Mouse (Mus musculus): ENCODE results near the gene Syndig1. TPM values are rescaled to one million over a fixed set of nuclear protein-coding genes. Genes with fewer than 3 reads are reported as not detected.
A peak's percentile ranks its signal among the peaks of the same experiment; 100 is the strongest.

The Syndig1 gene
- polyA plus RNA-seq, 1 experiment from 2014 or later: 54.4 TPM

DNA sequence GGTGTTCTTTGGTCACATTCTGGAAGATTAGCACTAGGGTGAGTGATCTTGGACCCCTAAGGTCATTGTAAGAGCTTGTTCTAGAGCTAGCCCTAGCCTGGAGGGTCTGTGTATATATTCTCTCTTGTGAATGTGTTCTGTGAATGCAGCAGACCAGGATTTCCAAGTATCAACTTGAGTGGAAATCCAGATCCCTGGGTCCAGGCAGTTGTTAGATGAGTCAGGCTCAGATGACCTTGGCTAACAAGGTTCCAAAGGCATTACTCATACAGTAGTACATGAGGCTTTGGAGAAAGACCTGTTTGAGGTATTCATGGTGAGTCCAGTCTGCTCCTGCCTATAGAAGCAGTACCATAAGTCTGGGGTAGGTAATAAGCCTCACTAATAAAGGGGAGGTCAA is 103.1 kb downstream of the Syndig1 start:
- H3K9ac ChIP-seq: no peak overlapping the region
- H3K27ac ChIP-seq: no peak overlapping the region
- H3K4me3 ChIP-seq (replicated peaks; ENCODE audit: low read length): no peak overlapping the region
- no peak overlapping the region for H3K4me2 ChIP-seq (replicated peaks)
- no peaks in the 10 kb centered on the region for H3K36me3 ChIP-seq (replicated peaks; ENCODE audit: control insufficient read depth, insufficient read depth)
- DNase-seq (ENCODE audit: low spot score) (no peak), ATAC-seq (ENCODE audit: low FRiP score) (no peak)
- no peaks in the 10 kb centered on the region for H3K27me3 ChIP-seq (ENCODE audit: control insufficient read depth, insufficient read depth, low read length)
- no peaks in the 10 kb centered on the region for H3K9me3 ChIP-seq (ENCODE audit: control insufficient read depth, low read length)
- no peaks in the 10 kb centered on the region; the same call in 1 of the 2 replicates for H3K4me1 ChIP-seq (replicated peaks; ENCODE audit: control insufficient read depth, insufficient read depth, low read length)

DNA sequence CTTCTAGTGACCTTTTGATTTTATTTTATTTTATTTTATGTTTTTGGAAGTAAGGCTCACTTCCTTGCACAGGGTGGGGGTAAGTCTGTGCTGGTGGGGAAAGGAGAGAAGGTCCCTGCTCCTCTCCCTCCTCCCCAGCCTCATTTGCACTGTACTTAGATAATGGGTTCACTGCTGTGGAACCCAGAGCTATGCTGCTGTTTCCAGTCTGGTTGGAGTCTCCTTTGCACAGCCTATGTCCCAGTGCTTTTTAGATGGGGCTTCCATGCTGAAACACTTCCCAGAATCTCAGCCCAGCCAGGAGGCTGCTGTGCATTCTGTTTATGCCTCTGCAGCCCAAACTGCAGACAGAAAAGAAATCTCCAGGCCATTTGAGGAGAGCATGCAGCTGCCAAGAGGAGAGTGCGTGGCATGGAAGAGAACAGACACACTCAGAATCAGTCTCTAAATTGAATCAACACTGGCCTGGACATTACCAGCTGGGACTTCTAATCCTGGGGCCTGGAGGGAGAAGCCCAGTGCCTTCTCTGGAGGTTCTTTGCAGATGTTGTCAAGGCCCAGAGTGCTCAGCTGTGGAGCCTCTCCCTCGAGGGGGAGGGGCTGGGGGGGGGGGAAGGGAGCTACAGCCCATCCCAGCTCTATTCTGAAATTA is 104.4 kb downstream of the Syndig1 start:
- Histone ChIP-seq H3K4me1 (replicated peaks; ENCODE audit: control insufficient read depth, insufficient read depth, low read length) (no peaks in the 10 kb centered on the region; the same call in 1 of the 2 replicates), H3K36me3 (replicated peaks; ENCODE audit: control insufficient read depth, insufficient read depth) (no peaks in the 10 kb centered on the region), H3K9me3 (ENCODE audit: control insufficient read depth, low read length) (no peaks in the 10 kb centered on the region), H3K4me2 (replicated peaks) (no peak overlapping the region), H3K9ac (no peak overlapping the region), H3K4me3 (replicated peaks; ENCODE audit: low read length) (no peak overlapping the region), H3K27ac (no peak overlapping the region), H3K27me3 (ENCODE audit: control insufficient read depth, insufficient read depth, low read length) (no peaks in the 10 kb centered on the region)
- 26% methylated on average over 2 of the region's 2 CpGs for WGBS
- no peak for DNase-seq (ENCODE audit: low spot score)
- ATAC-seq (ENCODE audit: low FRiP score): no peak

DNA sequence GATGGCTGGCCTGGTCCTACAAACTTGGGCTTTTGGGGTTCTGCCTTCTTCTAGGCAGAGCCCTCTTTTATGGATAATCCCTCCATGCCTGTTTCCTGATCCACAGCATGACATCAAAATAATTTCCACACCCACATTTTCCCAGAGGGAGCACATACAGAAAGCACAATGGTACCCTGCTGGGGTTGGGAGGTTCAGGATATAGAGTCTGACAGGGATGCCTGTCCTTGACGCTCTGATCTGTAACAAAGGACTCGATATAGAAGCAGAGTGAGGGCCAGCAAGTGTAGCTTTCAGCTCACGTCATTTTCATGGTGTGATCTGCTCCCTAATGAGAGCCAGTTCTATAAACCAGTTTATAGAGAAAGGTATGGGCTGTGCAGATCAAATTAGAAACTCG is 105.1 kb downstream of the Syndig1 start:
- Histone ChIP-seq H3K4me2 (replicated peaks) (no peak overlapping the region), H3K27me3 (ENCODE audit: control insufficient read depth, insufficient read depth, low read length) (no peaks in the 10 kb centered on the region), H3K36me3 (replicated peaks; ENCODE audit: control insufficient read depth, insufficient read depth) (no peaks in the 10 kb centered on the region), H3K9me3 (ENCODE audit: control insufficient read depth, low read length) (no peaks in the 10 kb centered on the region), H3K4me3 (replicated peaks; ENCODE audit: low read length) (no peak overlapping the region), H3K27ac (no peak overlapping the region), H3K9ac (no peak overlapping the region), H3K4me1 (replicated peaks; ENCODE audit: control insufficient read depth, insufficient read depth, low read length) (no peaks in the 10 kb centered on the region; the same call in 1 of the 2 replicates)
- WGBS: 19% methylated on average over 4 of the region's 4 CpGs
- no peak for DNase-seq (ENCODE audit: low spot score)
- no peak for ATAC-seq (ENCODE audit: low FRiP score)

DNA sequence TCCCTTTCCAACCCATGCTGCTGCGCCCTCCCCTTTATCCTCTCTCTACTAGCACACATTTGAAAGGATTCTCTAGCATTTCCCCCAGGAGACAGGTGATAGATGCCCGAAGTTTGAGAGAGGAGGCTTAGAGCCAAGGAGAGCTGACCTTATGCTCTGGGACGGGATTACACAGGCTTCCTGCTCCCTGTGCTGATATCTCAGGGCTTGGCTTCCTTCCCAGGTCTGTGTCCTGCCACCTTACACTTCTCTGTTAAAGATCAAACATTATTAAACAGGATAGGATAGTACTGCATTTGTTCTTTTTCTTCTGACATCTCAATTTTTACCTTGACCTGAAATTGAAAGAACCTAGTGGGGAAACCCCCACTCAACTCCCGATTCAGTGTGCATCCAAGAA is 109.8 kb downstream of the Syndig1 start:
- Histone ChIP-seq H3K27me3 (ENCODE audit: control insufficient read depth, insufficient read depth, low read length) (no peaks in the 10 kb centered on the region), H3K36me3 (replicated peaks; ENCODE audit: control insufficient read depth, insufficient read depth) (no peaks in the 10 kb centered on the region), H3K9ac (no peak overlapping the region), H3K4me3 (replicated peaks; ENCODE audit: low read length) (no peak overlapping the region), H3K27ac (no peak overlapping the region), H3K4me1 (replicated peaks; ENCODE audit: control insufficient read depth, insufficient read depth, low read length) (no peaks in the 10 kb centered on the region; the same call in 1 of the 2 replicates), H3K9me3 (ENCODE audit: control insufficient read depth, low read length) (no peaks in the 10 kb centered on the region), H3K4me2 (replicated peaks) (no peak overlapping the region)
- no peak for ATAC-seq (ENCODE audit: low FRiP score)
- DNase-seq (ENCODE audit: low spot score): no peak
- WGBS: 78% methylated on average over 4 of the region's 4 CpGs

DNA sequence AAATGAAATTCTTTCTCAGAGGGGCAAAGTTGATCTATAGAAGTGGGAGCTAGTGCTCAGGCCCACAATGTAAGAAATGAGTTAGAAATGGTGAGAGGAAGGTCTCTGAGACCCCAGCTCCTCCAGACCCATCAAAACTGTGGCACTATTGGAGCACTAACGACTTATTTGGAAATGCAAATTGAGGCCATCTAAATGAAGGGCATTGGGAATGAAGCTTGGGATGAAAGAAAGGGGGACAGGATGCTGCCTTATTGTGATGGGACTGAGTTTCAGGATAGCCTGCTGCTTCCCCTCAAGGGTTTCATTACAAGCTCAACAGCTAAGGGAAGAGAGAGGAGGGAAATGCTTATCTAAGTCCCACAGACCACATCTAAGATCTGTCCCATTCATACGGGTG is 110.6 kb downstream of the Syndig1 start:
- no peaks in the 10 kb centered on the region for H3K36me3 ChIP-seq (replicated peaks; ENCODE audit: control insufficient read depth, insufficient read depth)
- H3K9me3 ChIP-seq (ENCODE audit: control insufficient read depth, low read length): no peaks in the 10 kb centered on the region
- no peak overlapping the region for H3K9ac ChIP-seq
- DNase-seq (ENCODE audit: low spot score) (no peak), ATAC-seq (ENCODE audit: low FRiP score) (no peak)
- H3K4me2 ChIP-seq (replicated peaks): no peak overlapping the region
- WGBS: 37% methylated on average over 2 of the region's 2 CpGs
- no peak overlapping the region for H3K4me3 ChIP-seq (replicated peaks; ENCODE audit: low read length)
- no peak overlapping the region for H3K27ac ChIP-seq
- H3K27me3 ChIP-seq (ENCODE audit: control insufficient read depth, insufficient read depth, low read length): no peaks in the 10 kb centered on the region
- no peaks in the 10 kb centered on the region; the same call in 1 of the 2 replicates for H3K4me1 ChIP-seq (replicated peaks; ENCODE audit: control insufficient read depth, insufficient read depth, low read length)

DNA sequence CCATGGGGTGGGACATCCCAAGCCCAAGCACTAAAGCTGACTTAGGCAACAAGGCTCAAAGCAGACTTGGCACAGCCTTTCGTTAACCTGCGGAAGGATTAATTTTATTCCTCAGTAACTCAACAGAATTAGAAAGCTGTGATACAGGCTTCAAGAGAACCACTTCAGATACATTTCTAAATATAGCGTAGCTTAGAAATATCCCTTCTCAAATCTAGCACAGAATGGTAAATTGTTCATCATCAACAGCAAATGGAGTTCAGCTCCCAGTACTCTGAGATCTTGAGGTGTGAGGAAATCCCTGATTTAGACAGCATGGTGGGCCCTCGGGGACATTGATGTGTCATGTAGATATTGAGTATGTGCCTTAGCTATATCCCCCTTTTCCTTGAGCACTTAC is 121.6 kb downstream of the Syndig1 start:
- WGBS: 93% methylated on average over 4 of the region's 4 CpGs
- H3K4me2 ChIP-seq (replicated peaks): no peak overlapping the region

DNA sequence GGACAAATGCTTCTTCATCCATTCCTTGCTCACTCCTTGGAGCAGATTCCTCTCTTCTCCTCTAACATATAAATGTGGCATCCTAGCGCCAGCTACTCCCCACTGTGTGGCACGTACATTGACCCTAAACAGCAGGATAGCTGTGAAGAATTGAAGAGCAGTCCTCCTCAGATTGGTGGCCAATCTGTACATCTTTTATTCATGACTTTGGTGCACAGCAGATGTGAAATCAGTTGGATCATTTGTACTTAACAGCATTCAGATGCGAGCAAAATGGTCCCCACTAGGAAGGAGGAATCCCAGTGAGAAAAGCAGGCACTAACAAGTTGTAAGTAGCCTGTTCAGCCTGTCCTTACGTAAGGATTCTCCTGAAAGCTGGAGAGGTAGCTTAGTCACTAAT is 142.0 kb downstream of the Syndig1 start:
- H3K4me2 ChIP-seq (replicated peaks): no peak overlapping the region
- H3K36me3 ChIP-seq (replicated peaks; ENCODE audit: control insufficient read depth, insufficient read depth): no peaks in the 10 kb centered on the region
- ATAC-seq (ENCODE audit: low FRiP score) (peak; percentile 40; the same call in 1 of the 2 replicates), DNase-seq (ENCODE audit: low spot score) (peak; percentile 44)
- H3K27me3 ChIP-seq (ENCODE audit: control insufficient read depth, insufficient read depth, low read length): no peaks in the 10 kb centered on the region
- 0 out of 2 replicates have a peak, but pooled peaks cover 2% of the 10 kb centered on the region for H3K4me1 ChIP-seq (replicated peaks; ENCODE audit: control insufficient read depth, insufficient read depth, low read length)
- H3K9me3 ChIP-seq (ENCODE audit: control insufficient read depth, low read length): no peaks in the 10 kb centered on the region
- H3K27ac ChIP-seq: no peak overlapping the region
- H3K9ac ChIP-seq: no peak overlapping the region
- 23% methylated on average over 4 of the region's 4 CpGs for WGBS
- no peak overlapping the region for H3K4me3 ChIP-seq (replicated peaks; ENCODE audit: low read length)

More for the DNA sequence above, 121.6 kb downstream of the Syndig1 start:
- no peak overlapping the region for H3K9ac ChIP-seq
- ATAC-seq (ENCODE audit: low FRiP score) (no peak), DNase-seq (ENCODE audit: low spot score) (no peak)
- H3K27ac ChIP-seq: no peak overlapping the region
- H3K27me3 ChIP-seq (ENCODE audit: control insufficient read depth, insufficient read depth, low read length): no peaks in the 10 kb centered on the region
- H3K4me1 ChIP-seq (replicated peaks; ENCODE audit: control insufficient read depth, insufficient read depth, low read length): no peaks in the 10 kb centered on the region
- no peaks in the 10 kb centered on the region for H3K9me3 ChIP-seq (ENCODE audit: control insufficient read depth, low read length)
- H3K36me3 ChIP-seq (replicated peaks; ENCODE audit: control insufficient read depth, insufficient read depth): no peaks in the 10 kb centered on the region
- no peak overlapping the region for H3K4me3 ChIP-seq (replicated peaks; ENCODE audit: low read length)

DNA sequence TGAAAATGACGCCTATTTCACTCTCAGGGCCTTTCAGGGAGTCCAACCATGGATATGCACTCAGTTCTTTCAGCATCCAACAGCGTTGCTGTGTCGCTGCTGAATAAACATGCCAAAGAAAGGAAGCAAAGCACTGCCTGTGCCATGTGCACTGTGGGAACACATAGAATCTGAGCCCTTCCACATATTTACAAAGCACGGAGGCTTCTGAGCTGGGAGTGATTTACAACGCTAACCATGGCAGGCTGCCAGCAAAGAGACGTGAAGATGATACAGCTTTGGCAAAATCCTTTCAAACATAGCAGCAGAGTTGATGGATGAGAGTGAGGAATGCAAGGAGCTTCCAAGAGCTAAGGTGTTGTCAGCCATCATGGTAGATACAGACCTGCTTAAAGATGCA is 144.6 kb downstream of the Syndig1 start:
- ATAC-seq (ENCODE audit: low FRiP score): peak; percentile 74
- H3K9me3 ChIP-seq (ENCODE audit: control insufficient read depth, low read length): no peaks in the 10 kb centered on the region
- 64% methylated on average over 6 of the region's 6 CpGs for WGBS

DNA sequence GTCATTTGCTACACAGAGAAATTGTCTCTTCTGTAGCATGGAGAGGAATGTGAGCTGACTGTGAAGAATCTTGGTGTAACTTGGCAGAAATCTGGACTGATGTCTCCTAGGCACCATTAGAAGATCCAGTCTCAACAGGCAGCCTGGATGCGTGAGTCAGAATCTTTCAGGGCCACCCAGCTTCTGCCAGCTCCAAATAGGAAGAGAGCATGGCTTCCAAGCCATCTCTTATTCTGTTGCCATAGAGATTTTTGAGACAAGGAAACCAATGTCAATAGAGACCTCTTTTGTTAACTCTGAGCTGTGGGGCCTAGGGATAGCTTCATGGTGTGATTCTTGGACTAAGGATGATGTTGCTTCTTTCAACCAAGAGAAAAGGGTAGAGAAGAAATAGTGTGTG is 151.4 kb downstream of the Syndig1 start:
- Histone ChIP-seq H3K4me3 (replicated peaks; ENCODE audit: low read length) (no peak overlapping the region), H3K27me3 (ENCODE audit: control insufficient read depth, insufficient read depth, low read length) (no peaks in the 10 kb centered on the region), H3K9ac (no peak overlapping the region), H3K36me3 (replicated peaks; ENCODE audit: control insufficient read depth, insufficient read depth) (no peaks in the 10 kb centered on the region), H3K27ac (no peak overlapping the region), H3K9me3 (ENCODE audit: control insufficient read depth, low read length) (no peaks in the 10 kb centered on the region), H3K4me2 (replicated peaks) (no peak overlapping the region), H3K4me1 (replicated peaks; ENCODE audit: control insufficient read depth, insufficient read depth, low read length) (no peaks in the 10 kb centered on the region)
- 17% methylated on average over 1 of the region's 1 CpGs for WGBS
- 0 out of 2 replicates have a peak, but pooled peaks have one; percentile 57 for ATAC-seq (ENCODE audit: low FRiP score)
- DNase-seq (ENCODE audit: low spot score): peak; percentile 24

More for the DNA sequence above, 144.6 kb downstream of the Syndig1 start:
- DNase-seq (ENCODE audit: low spot score): peak; percentile 33
- Histone ChIP-seq H3K27ac (no peak overlapping the region), H3K4me2 (replicated peaks) (no peak overlapping the region), H3K36me3 (replicated peaks; ENCODE audit: control insufficient read depth, insufficient read depth) (no peaks in the 10 kb centered on the region), H3K27me3 (ENCODE audit: control insufficient read depth, insufficient read depth, low read length) (no peaks in the 10 kb centered on the region), H3K4me1 (replicated peaks; ENCODE audit: control insufficient read depth, insufficient read depth, low read length) (0 out of 2 replicates have a peak, but pooled peaks cover 2% of the 10 kb centered on the region), H3K9ac (no peak overlapping the region), H3K4me3 (replicated peaks; ENCODE audit: low read length) (no peak overlapping the region)

DNA sequence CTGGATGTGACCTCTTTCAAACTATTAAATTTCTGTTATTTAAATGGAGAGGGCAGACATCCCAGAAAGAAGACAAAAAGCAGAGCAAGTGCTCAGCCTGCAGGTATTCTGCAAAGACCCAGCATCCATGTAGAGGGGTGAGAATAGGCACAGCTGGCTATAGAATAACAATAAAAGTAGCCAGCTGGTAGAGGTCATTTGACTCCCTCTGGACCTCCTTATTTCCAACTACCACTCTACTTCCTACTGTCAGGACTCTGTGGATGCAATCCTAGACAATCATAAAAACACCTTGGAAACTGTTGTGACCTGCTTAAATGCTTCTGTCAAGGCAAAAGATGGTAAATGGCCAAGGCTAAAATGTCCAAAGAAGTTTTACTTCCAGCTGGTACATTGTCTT is 153.5 kb downstream of the Syndig1 start:
- Histone ChIP-seq H3K9me3 (ENCODE audit: control insufficient read depth, low read length) (no peaks in the 10 kb centered on the region), H3K4me3 (replicated peaks; ENCODE audit: low read length) (no peak overlapping the region), H3K4me2 (replicated peaks) (no peak overlapping the region), H3K27me3 (ENCODE audit: control insufficient read depth, insufficient read depth, low read length) (no peaks in the 10 kb centered on the region), H3K27ac (no peak overlapping the region), H3K9ac (no peak overlapping the region), H3K4me1 (replicated peaks; ENCODE audit: control insufficient read depth, insufficient read depth, low read length) (no peaks in the 10 kb centered on the region), H3K36me3 (replicated peaks; ENCODE audit: control insufficient read depth, insufficient read depth) (no peaks in the 10 kb centered on the region)
- DNase-seq (ENCODE audit: low spot score) (no peak), ATAC-seq (ENCODE audit: low FRiP score) (no peak)

All from hindbrain, embryonic 14.5 days (tissue).